Mouse (Mus musculus): ENCODE measurements around the gene Shb. TPM values are rescaled to one million over a fixed set of nuclear protein-coding genes. Genes with fewer than 3 reads are reported as not detected.
A peak's percentile ranks its signal among the peaks of the same experiment; 100 is the strongest.

Shb gene
- polyA plus RNA-seq (2015; fragmentation: Nextera tagmentation; extraction: Ambion mirVana), result 6.8 and 9.6 TPM in 2 replicates

DNA sequence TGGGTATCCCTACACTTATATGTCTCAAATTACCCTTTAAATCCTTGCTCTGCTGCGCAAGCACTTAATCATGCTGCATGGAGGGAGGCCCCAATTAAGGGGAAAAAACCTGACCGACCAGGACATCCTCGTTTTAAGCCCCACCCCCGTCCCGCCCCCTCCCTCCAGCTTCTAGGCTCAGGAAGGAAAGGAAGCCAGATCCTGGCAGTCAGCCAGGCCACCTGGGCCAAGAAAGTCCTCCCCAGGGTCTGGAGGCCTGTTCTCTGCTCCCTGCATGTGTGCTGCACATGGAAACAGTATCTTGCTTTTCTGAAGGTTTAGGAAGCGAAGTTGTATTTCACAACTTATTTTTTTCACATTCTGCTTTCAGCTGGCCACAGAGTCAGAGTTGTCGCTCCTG is at the start of gene Shb:
Gene Shb (minus strand): TSS at position 96 of the 400 bp plus-strand sequence.
- under 1% methylated on average over 7 of the region's 7 CpGs for WGBS
- Histone ChIP-seq H3K27me3 (no peaks in the 10 kb centered on the region), H3K36me3 (no peaks in the 10 kb centered on the region), H3K4me1 (peaks cover 58% of the 10 kb centered on the region), H3K4me3 (peak within 1 kb of the TSS; percentile 63), H3K9ac (no peak within 1 kb of the TSS), H3K27ac (peak within 1 kb of the TSS; percentile 91), H3K4me2 (peak within 1 kb of the TSS; percentile 94), H3K9me3 (no peaks in the 10 kb centered on the region)
- ATAC-seq (ENCODE audit: insufficient number of reproducible peaks, low FRiP score, low TSS enrichment, low read depth), result peak; percentile 56

DNA sequence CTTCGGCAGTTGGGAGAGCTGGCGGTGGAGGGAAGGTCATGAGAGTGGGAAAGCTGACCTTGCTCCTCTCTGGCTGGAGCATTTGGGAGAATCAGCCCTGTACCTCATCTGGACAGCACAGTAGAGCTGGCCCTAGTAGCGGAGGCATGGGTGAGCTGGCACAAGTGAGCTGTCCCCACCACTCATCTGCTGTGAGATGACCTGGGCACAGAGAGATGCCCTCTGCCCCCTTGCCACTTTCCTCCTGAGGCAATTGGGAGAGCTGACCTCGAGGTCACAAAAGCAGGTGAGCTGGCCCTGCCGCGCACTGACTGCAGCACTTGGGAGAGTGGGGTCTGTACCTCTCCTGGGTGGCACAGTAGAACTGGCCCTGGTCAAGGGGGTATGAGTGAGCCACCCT is 48.8 kb upstream of the Shb start:
- H3K9ac ChIP-seq, result no peak overlapping the region
- H3K9me3 ChIP-seq, result no peaks in the 10 kb centered on the region
- H3K36me3 ChIP-seq, result no peaks in the 10 kb centered on the region
- no peak for ATAC-seq (ENCODE audit: insufficient number of reproducible peaks, low FRiP score, low TSS enrichment, low read depth)
- H3K4me1 ChIP-seq, result peaks cover 27% of the 10 kb centered on the region
- peaks cover 30% of the 10 kb centered on the region; the same call in 1 of the 2 replicates for H3K27me3 ChIP-seq
- no peak overlapping the region for H3K4me2 ChIP-seq
- H3K27ac ChIP-seq, result no peak overlapping the region
- no peak overlapping the region for H3K4me3 ChIP-seq
- 87% methylated on average over 6 of the region's 6 CpGs for WGBS

DNA sequence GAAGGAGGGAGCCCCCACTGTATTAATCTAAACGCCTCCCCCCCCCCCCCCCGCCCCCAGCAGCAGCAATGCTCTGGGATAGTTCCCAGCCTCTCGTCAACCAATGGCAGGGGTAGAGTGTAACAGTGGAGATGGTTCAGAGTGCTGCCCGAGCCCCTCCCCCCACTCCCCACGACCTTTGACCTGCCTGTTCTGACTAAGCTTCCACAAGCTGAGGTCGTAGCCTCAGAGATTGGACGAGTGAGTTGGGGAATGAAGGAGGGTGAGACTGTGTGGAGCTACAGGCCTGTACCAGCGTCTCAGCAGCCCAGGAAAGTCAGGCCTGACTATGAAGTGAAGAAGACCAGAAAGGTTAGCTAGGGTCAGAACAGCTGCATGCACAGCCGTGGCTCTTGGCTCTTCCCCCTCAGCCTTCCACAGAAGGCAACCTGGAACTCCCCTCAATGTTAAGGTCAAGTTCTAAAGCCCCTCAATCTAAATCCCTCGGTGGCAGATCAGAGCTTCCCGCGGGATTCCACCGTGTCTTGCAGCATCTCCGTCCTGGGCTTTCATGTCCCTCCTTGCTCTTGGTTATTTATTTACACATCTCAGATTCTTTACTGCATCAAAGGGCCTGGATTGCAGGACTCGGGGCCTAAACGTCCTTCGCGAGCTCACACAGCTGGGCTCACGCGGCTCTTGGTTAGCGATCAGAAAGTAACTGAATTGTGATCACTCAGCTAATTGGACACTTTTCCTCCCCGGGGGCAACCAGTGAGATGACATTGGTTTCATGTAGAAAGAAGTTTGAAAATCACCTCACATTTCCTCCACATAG is 46.5 kb upstream of the Shb start:
- H3K4me3 ChIP-seq, result no peak overlapping the region
- H3K36me3 ChIP-seq, result no peaks in the 10 kb centered on the region
- H3K27me3 ChIP-seq, result peaks cover 14% of the 10 kb centered on the region; the same call in 1 of the 2 replicates
- no peak overlapping the region for H3K9ac ChIP-seq
- H3K4me1 ChIP-seq, result peaks cover 22% of the 10 kb centered on the region
- no peaks in the 10 kb centered on the region for H3K9me3 ChIP-seq
- H3K27ac ChIP-seq, result no peak overlapping the region
- no peak for ATAC-seq (ENCODE audit: insufficient number of reproducible peaks, low FRiP score, low TSS enrichment, low read depth)
- no peak overlapping the region for H3K4me2 ChIP-seq
- WGBS, result 25% methylated on average over 22 of the region's 22 CpGs

DNA sequence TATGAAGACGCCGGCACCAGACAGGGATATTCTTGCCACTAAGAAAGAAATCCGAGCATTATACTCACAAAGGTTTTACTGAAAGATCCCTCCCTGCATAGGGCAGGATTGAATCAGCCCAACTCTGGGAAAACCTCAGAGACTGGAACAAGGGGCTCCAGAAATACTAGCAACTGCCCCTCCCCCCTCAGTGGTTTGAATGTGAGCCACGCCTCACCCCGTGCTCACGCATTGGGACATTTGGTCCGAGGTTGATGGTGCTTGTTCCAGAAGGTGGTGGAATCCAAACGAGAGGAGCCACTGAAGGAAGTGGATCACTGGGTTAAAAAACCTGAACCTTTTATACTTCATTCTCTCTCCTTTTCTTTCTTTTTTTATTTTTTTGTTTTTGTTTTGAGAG is 45.4 kb upstream of the Shb start:
- H3K4me2 ChIP-seq, result no peak overlapping the region
- no peaks in the 10 kb centered on the region for H3K36me3 ChIP-seq
- peaks cover 14% of the 10 kb centered on the region; the same call in 1 of the 2 replicates for H3K27me3 ChIP-seq
- H3K9ac ChIP-seq, result no peak overlapping the region
- WGBS, result 38% methylated on average over 8 of the region's 8 CpGs
- no peaks in the 10 kb centered on the region for H3K9me3 ChIP-seq
- no peak overlapping the region for H3K4me3 ChIP-seq
- H3K27ac ChIP-seq, result no peak overlapping the region
- ATAC-seq (ENCODE audit: insufficient number of reproducible peaks, low FRiP score, low TSS enrichment, low read depth), result no peak
- H3K4me1 ChIP-seq, result peaks cover 21% of the 10 kb centered on the region

DNA sequence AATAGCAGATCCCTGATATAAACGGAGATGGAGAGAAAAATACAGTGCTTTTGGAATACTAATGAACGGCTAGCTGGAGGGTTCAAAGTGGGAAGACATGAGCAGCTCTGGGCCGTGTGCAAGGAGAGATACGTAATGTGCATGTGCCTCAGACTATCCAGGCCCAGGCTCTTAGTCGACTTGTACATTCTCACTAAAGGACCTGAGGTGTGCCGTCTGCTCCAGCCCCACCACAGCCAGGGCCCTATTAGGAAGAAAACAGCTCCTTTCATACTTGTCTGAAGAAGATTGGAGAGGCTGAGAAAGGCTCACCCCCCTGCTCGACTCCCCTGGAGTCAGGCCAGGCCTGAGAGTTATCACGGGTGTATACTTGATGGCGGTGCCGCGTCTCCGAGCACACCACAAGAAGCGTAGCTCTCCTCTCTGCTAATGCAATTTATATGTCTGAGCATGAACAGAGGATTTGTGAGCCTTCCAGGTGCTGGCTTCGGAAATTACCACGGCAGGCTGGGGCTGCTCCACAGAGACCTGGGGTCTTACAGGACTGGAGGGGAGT is 42.4 kb upstream of the Shb start:
- Histone ChIP-seq H3K4me1 (peaks cover 9% of the 10 kb centered on the region), H3K9ac (no peak overlapping the region), H3K27ac (no peak overlapping the region), H3K9me3 (no peaks in the 10 kb centered on the region), H3K36me3 (no peaks in the 10 kb centered on the region), H3K27me3 (0 out of 2 replicates have a peak, but pooled peaks cover 4% of the 10 kb centered on the region), H3K4me2 (no peak overlapping the region), H3K4me3 (no peak overlapping the region)
- ATAC-seq (ENCODE audit: insufficient number of reproducible peaks, low FRiP score, low TSS enrichment, low read depth), result no peak
- WGBS, result 41% methylated on average over 15 of the region's 15 CpGs

DNA sequence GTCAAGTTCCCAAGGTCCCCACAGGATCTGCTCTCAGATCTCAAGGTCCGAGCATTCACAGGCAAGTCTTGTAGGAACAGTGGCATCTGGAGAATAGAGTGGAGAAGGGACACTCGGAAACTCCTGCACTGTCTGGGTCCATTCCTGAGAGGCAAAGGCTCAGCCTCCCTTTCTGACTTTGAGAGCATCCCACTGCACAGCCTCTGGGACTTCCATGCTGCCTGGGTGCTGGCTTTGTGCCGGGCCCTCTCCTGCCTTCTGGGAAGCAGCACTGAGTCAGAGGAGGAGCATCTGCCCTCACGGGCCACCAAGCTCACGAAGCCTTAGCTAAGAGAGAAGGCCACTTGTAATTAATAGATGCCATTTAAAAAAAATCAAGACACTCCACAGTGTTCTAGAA is 37.3 kb upstream of the Shb start:
- H3K4me2 ChIP-seq, result no peak overlapping the region
- WGBS, result 73% methylated on average over 5 of the region's 5 CpGs
- H3K36me3 ChIP-seq, result no peaks in the 10 kb centered on the region
- H3K4me1 ChIP-seq, result no peaks in the 10 kb centered on the region
- no peaks in the 10 kb centered on the region for H3K27me3 ChIP-seq
- H3K9me3 ChIP-seq, result no peaks in the 10 kb centered on the region
- H3K4me3 ChIP-seq, result no peak overlapping the region
- no peak overlapping the region for H3K27ac ChIP-seq
- H3K9ac ChIP-seq, result no peak overlapping the region
- ATAC-seq (ENCODE audit: insufficient number of reproducible peaks, low FRiP score, low TSS enrichment, low read depth), result no peak

DNA sequence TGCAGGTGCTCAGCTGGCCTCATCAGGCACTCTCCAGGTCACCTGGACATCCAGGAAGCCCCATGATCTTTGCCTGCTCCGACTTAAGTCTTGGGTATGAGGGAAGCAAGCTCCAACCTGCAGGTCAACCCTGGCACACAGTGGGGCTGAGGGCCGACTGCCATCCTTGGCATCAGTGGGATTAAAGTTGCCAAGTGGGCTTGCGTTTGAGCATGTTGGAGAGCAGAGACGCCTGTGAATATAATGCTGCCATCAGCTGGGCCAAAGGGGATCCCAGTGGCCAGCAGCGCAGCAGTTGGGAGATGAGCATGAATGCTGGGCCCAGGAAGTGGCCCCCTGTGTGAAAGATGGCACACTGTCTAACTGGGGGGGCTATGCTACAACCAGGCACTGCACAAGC is 25.9 kb upstream of the Shb start:
- WGBS, result 89% methylated on average over 5 of the region's 5 CpGs
- Histone ChIP-seq H3K27ac (no peak overlapping the region), H3K4me2 (no peak overlapping the region), H3K36me3 (no peaks in the 10 kb centered on the region), H3K9ac (no peak overlapping the region), H3K27me3 (no peaks in the 10 kb centered on the region), H3K4me3 (no peak overlapping the region), H3K4me1 (no peaks in the 10 kb centered on the region), H3K9me3 (no peaks in the 10 kb centered on the region)
- no peak for ATAC-seq (ENCODE audit: insufficient number of reproducible peaks, low FRiP score, low TSS enrichment, low read depth)

DNA sequence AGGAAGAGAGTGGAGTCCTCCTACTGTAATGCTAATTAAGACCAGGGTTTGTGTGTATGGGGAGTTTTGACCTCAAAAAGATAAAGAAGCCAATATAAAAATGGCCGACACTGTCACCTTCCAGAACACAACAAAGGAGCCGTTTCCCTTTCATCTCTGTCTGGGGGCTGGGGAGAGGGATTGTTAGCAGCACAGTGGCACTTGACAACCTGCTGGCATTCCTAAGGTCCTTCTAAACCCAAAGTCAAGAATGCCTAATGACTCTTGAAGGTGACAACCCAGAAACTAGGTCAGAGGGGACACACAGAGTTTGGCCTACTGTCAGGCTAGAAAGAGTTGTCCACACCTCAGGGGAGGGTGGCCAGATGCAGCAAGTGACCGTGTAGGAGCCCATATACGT is 20.3 kb upstream of the Shb start:
- H3K4me1 ChIP-seq, result no peaks in the 10 kb centered on the region
- H3K36me3 ChIP-seq, result no peaks in the 10 kb centered on the region
- H3K27ac ChIP-seq, result no peak overlapping the region
- no peak overlapping the region for H3K9ac ChIP-seq
- no peak overlapping the region for H3K4me2 ChIP-seq
- no peaks in the 10 kb centered on the region for H3K27me3 ChIP-seq
- no peak for ATAC-seq (ENCODE audit: insufficient number of reproducible peaks, low FRiP score, low TSS enrichment, low read depth)
- H3K4me3 ChIP-seq, result no peak overlapping the region
- WGBS, result 40% methylated on average over 4 of the region's 4 CpGs
- no peaks in the 10 kb centered on the region for H3K9me3 ChIP-seq

DNA sequence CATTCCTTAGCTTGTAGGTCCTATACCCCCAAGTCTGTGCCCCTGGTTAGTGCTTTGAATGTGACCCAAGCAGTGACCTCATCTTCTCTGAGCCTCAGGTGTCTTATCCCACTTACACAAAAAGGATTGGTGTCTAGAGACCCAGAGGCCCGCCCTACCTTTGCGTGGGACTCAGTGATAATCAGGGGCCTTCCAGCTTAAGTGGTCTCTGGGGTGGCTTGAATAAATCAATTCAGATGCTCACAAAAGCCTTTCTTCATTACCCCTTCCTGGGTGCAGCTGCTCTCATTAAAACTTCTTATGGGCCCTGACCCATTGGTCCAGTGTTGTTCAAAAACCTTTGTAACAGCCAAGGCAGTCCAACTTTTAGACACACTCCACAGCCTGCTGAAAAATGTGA is 18.7 kb upstream of the Shb start:
- Histone ChIP-seq H3K4me3 (no peak overlapping the region), H3K9me3 (no peaks in the 10 kb centered on the region), H3K27ac (no peak overlapping the region), H3K9ac (no peak overlapping the region), H3K36me3 (no peaks in the 10 kb centered on the region), H3K27me3 (no peaks in the 10 kb centered on the region), H3K4me1 (0 out of 2 replicates have a peak, but pooled peaks cover 1% of the 10 kb centered on the region), H3K4me2 (no peak overlapping the region)
- 58% methylated on average over 2 of the region's 2 CpGs for WGBS
- no peak for ATAC-seq (ENCODE audit: insufficient number of reproducible peaks, low FRiP score, low TSS enrichment, low read depth)

DNA sequence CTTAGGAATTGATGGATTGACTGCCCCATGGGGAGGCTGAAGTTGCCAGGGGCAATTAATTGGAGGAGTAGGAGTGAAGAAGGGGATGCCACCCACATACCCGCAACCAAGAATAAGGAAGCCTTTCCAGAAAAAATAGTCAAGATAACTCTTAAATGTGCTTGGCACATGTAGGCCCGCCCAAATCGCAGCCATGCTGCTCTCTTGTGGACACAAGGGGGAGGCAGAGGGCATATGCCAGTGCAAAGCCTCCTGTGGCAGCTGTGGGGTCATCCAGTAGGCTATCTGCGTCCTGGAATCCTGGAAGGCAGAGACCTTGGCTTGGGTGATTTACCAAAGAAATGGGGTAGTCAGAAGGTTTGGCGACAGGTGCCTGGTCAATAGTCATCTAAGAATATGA is 17.2 kb upstream of the Shb start:
- H3K9ac ChIP-seq, result no peak overlapping the region
- H3K36me3 ChIP-seq, result no peaks in the 10 kb centered on the region
- H3K27ac ChIP-seq, result no peak overlapping the region
- 0 out of 2 replicates have a peak, but pooled peaks cover 2% of the 10 kb centered on the region for H3K4me1 ChIP-seq
- H3K9me3 ChIP-seq, result no peaks in the 10 kb centered on the region; the same call in 1 of the 2 replicates
- no peaks in the 10 kb centered on the region for H3K27me3 ChIP-seq
- 75% methylated on average over 5 of the region's 5 CpGs for WGBS
- no peak overlapping the region for H3K4me2 ChIP-seq
- ATAC-seq (ENCODE audit: insufficient number of reproducible peaks, low FRiP score, low TSS enrichment, low read depth), result no peak
- no peak overlapping the region for H3K4me3 ChIP-seq

DNA sequence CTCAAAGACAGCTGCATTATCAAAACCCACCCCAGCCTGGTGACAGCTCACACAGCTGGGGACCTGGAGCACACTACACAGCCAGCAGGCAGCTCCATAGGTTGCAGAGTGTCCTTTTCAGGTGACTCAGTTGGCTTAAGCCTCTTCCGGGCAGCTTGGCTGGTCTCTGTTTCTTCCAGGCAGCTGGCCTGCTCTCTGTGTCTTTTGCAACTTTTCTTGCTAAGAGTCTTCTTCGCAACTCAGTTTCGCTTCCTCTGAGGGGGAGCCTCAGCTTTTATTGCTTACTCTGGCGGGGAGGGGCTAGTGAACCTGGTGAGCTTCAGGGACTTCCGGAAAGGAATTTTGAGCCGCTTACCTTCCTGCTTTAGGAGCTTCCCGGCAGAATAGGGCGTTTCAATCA is 13.6 kb upstream of the Shb start:
- Histone ChIP-seq H3K4me1 (peaks cover 3% of the 10 kb centered on the region; the same call in 1 of the 2 replicates), H3K9ac (no peak overlapping the region), H3K36me3 (no peaks in the 10 kb centered on the region), H3K27ac (no peak overlapping the region), H3K4me2 (no peak overlapping the region), H3K4me3 (no peak overlapping the region), H3K27me3 (no peaks in the 10 kb centered on the region), H3K9me3 (no peaks in the 10 kb centered on the region; the same call in 1 of the 2 replicates)
- ATAC-seq (ENCODE audit: insufficient number of reproducible peaks, low FRiP score, low TSS enrichment, low read depth), result no peak
- WGBS, result 37% methylated on average over 8 of the region's 8 CpGs

DNA sequence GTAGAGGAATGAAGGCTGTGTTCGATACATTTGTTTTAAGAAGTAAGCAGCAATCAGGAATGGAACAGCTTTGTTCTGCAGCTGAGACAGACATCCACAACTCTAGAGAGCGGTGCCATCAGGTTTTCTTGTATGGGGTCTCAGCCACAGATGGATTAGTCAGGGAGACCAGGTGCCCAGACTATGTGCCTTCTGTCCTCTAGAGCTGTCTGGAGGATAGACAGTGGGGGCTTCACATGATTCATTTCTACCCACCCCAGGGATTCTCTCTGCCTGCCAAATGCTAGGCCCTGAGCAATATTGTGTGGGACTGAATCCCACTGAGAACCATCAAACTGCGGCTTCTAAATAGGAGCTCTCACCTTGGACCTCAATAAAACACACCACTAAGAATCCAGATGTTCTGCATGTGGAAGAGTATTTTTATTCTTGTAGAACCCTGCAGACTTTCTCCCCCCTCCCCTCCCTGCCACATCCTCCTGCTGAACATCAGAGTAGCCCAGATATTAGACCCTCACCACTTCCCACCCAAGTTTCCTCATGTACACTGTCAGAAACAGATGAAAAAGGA is 11.3 kb upstream of the Shb start:
- Histone ChIP-seq H3K4me3 (no peak overlapping the region), H3K9ac (no peak overlapping the region), H3K4me1 (peaks cover 7% of the 10 kb centered on the region; the same call in 1 of the 2 replicates), H3K36me3 (no peaks in the 10 kb centered on the region), H3K4me2 (no peak overlapping the region), H3K27me3 (no peaks in the 10 kb centered on the region), H3K9me3 (no peaks in the 10 kb centered on the region; the same call in 1 of the 2 replicates), H3K27ac (no peak overlapping the region)
- WGBS, result 48% methylated on average over 3 of the region's 3 CpGs
- no peak for ATAC-seq (ENCODE audit: insufficient number of reproducible peaks, low FRiP score, low TSS enrichment, low read depth)
